Mouse (Mus musculus) kidney, postnatal 0 days (tissue): ENCODE measurements around the gene Gpr35. TPM values are rescaled to one million over a fixed set of nuclear protein-coding genes. Genes with fewer than 3 reads are reported as not detected.

Experiments
- ATAC-seq: fragments of 200-750 bp; cut with Nextera tagmentation; replicated peaks from 2 replicates; pipeline ENCODE4 v1.8.0; 2017; ENCODE audit warnings: low read depth, moderate number of reproducible peaks, moderate TSS enrichment, moderate library complexity; ENCODE audit not compliant: low FRiP score
- DNase-seq: peaks from one replicate; pipeline ENCODE4 v3.0.0-alpha.2; 2016; ENCODE audit warnings: low spot score
- H3K27ac ChIP-seq: fragments of 300-500 bp; sonication (generic); 2 replicates; pipeline ENCODE4 v1.5.1; 2014; ENCODE audit warnings: mild to moderate bottlenecking
- H3K27me3 ChIP-seq: fragments of 300-500 bp; sonication (generic); 2 replicates; pipeline ENCODE4 v1.6.1; 2014; ENCODE audit warnings: low read length, mixed read lengths; ENCODE audit not compliant: insufficient read depth
- H3K36me3 ChIP-seq: fragments of 300-500 bp; sonication (generic); 2 replicates; pipeline ENCODE4 v1.6.1; 2014; ENCODE audit warnings: low read length, mixed read lengths; ENCODE audit not compliant: insufficient read depth
- H3K4me1 ChIP-seq: fragments of 300-500 bp; sonication (generic); replicated peaks from 2 replicates; pipeline ENCODE4 v1.6.1; 2014; ENCODE audit warnings: antibody characterized with exemption, low read length, mixed read lengths; ENCODE audit not compliant: insufficient read depth
- H3K4me2 ChIP-seq: fragments of 300-500 bp; sonication (generic); 2 replicates; pipeline ENCODE4 v1.6.1; 2014; ENCODE audit warnings: mild to moderate bottlenecking, low read length, moderate library complexity, mixed read lengths
- H3K4me3 ChIP-seq: fragments of 300-500 bp; sonication (generic); replicated peaks from 2 replicates; pipeline ENCODE4 v1.5.1; 2014; ENCODE audit warnings: low read depth, low read length
- H3K9ac ChIP-seq: fragments of 300-500 bp; sonication (generic); 2 replicates; pipeline ENCODE4 v1.6.1; 2014; ENCODE audit warnings: low read depth, low read length
- H3K9me3 ChIP-seq: fragments of 300-500 bp; sonication (generic); replicated peaks from 2 replicates; pipeline ENCODE4 v1.6.1; 2016; ENCODE audit warnings: low read length, inconsistent platforms, mixed read lengths
- CTCF ChIP-seq: IDR thresholded peaks from 2 replicates; pipeline ENCODE4 v1.5.1; 2016; ENCODE audit warnings: antibody characterized with exemption, low read depth, mild to moderate bottlenecking, moderate library complexity
- WGBS: fragments of 180-500 bp; shearing (Covaris S2); extraction: QIAGEN DNeasy Blood & Tissue Kit; methylation state at CpG from one replicate; pipeline ENCODE4 v1.1.7; 2014; 5-methylcytosine and 5-hydroxymethylcytosine counted together
- polyA plus RNA-seq: library from polyadenylated mRNA; unstranded; fragments of >200 nt; fragmentation: Nextera tagmentation; extraction: Ambion mirVana; gene quantifications from 2 replicates; pipeline ENCODE4 v1.2.1, GENCODE M21; 2015

Gpr35 gene
- polyA plus RNA-seq, 1 experiment from 2014 or later: 0.42 TPM

DNA sequence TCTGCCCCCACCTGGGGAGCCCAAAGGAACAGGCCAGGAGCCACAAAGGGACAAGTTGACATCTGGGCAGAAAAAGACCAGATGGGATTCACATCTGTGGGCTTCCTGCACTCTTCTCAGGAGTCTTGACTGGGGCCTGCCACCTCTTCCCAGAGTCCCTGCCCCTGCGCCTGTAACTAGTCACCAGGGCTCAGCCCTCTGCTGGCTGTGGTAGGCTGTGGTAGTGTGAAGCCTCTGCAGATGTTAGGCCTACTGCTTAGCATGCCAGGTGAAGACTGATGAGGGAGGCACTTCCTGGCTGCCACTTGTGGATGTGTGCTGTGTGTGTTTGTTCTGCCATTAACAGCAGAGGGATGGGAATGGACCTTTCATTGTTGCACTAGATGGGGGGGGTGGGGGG is 38.4 kb upstream of the Gpr35 start:
- Histone ChIP-seq H3K9ac (peak overlapping the region; percentile 89; the same call in 1 of the 2 replicates), H3K4me3 (peak overlapping the region; percentile 76), H3K36me3 (peaks cover 28% of the 10 kb centered on the region), H3K9me3 (no peaks in the 10 kb centered on the region), H3K27ac (peak overlapping the region; percentile 94; the same call in 1 of the 2 replicates), H3K4me1 (peaks cover 21% of the 10 kb centered on the region), H3K27me3 (no peaks in the 10 kb centered on the region), H3K4me2 (peak overlapping the region; percentile 95)
- no peak for ATAC-seq
- WGBS: 57% methylated on average over 1 of the region's 1 CpGs
- DNase-seq: peak; percentile 46
- peak; percentile 53 for TF ChIP-seq CTCF

DNA sequence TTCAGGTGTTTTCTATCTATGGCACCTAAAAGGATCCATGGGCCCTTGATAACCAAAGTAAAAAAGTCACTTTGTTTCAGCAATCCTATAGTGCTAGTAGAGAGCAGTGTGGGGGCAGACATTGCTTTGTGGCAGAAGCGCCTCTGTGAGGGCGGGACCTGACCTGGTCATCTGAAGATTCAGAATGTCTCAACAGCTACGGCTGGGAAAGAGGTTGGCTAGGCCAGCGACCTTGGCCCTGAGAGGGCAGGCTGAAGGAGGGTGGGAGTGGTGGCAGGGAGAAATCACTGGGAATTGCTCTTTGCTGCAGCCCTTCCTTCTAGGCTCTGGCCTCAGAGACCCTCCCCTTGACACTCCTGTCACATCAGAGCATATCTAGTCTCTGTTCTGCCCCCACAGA is 36.4 kb upstream of the Gpr35 start:
- DNase-seq: no peak
- Histone ChIP-seq H3K27ac (no peak overlapping the region), H3K9me3 (no peaks in the 10 kb centered on the region), H3K9ac (no peak overlapping the region), H3K4me1 (peaks cover 15% of the 10 kb centered on the region), H3K4me3 (no peak overlapping the region), H3K27me3 (no peaks in the 10 kb centered on the region), H3K36me3 (peaks cover 47% of the 10 kb centered on the region), H3K4me2 (no peak overlapping the region)
- no peak for TF ChIP-seq CTCF
- no peak for ATAC-seq
- 63% methylated on average over 4 of the region's 4 CpGs for WGBS

DNA sequence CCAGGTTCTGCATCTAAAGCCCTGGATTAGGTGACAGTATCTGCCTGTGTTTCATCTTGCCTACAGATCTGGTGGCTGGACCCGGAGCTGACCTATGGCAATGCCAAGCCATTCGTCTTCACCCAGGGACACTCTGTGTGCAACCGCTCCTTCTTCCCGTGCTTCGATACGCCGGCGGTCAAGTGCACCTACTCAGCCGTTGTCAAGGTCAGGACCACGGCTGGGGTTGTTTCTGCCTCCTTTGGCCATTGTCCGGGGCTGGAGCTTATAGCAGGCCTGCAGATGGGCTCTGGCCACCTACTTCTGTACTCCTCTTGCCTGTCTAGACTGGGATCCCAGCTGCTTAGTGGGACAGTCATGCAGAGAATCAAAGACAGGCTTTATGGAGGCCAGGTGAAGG is 35.7 kb upstream of the Gpr35 start:
- 88% methylated on average over 11 of the region's 11 CpGs for WGBS
- ATAC-seq (no peak), DNase-seq (no peak)
- Histone ChIP-seq H3K9ac (no peak overlapping the region), H3K27me3 (no peaks in the 10 kb centered on the region), H3K4me3 (no peak overlapping the region), H3K36me3 (peaks cover 55% of the 10 kb centered on the region), H3K4me1 (peaks cover 9% of the 10 kb centered on the region), H3K27ac (no peak overlapping the region), H3K4me2 (no peak overlapping the region), H3K9me3 (no peaks in the 10 kb centered on the region)
- no peak for TF ChIP-seq CTCF

DNA sequence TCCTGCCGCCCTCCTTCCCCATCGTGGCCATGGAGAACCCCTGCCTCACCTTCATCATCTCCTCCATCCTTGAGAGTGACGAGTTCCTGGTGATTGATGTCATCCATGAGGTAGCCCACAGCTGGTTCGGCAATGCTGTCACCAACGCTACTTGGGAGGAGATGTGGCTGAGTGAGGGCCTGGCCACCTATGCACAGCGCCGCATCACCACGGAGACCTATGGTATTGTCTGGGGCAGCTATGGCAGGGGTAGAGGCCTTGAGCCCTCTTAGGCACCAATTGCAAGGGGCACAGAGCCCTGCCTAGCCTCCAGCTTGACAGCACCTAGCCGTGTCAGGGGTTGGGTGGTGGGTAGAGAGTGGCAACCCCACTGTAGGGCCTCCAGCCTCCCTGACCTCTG is 33.9 kb upstream of the Gpr35 start:
- ATAC-seq (no peak), DNase-seq (no peak)
- Histone ChIP-seq H3K27ac (no peak overlapping the region), H3K27me3 (no peaks in the 10 kb centered on the region), H3K4me2 (no peak overlapping the region), H3K4me3 (no peak overlapping the region), H3K9me3 (no peaks in the 10 kb centered on the region), H3K36me3 (peaks cover 62% of the 10 kb centered on the region), H3K9ac (no peak overlapping the region), H3K4me1 (peaks cover 7% of the 10 kb centered on the region)
- TF ChIP-seq CTCF: no peak
- WGBS: 91% methylated on average over 9 of the region's 9 CpGs

DNA sequence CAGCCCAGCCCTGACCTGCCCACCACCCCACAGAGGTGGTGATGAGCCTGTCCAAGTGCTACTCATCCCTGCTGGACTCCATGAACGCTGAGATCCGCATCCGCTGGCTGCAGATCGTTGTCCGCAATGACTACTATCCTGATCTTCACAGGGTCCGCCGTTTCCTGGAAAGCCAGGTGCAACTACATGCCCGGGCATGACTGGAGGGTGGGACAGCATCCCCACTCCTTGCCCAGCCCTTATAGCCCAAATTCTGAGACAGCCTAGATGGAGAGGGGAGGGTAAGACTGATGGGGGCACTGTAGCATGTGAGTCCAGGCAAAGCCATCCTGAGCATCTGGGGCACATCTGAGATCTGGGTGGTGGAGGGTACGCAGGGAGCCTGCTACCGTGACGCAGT is 31.5 kb upstream of the Gpr35 start:
- no peak for TF ChIP-seq CTCF
- Histone ChIP-seq H3K9me3 (no peaks in the 10 kb centered on the region), H3K36me3 (peaks cover 62% of the 10 kb centered on the region), H3K4me1 (no peaks in the 10 kb centered on the region), H3K27me3 (no peaks in the 10 kb centered on the region), H3K4me3 (no peak overlapping the region), H3K27ac (no peak overlapping the region), H3K4me2 (no peak overlapping the region), H3K9ac (no peak overlapping the region)
- ATAC-seq (no peak), DNase-seq (no peak)
- 94% methylated on average over 11 of the region's 11 CpGs for WGBS

DNA sequence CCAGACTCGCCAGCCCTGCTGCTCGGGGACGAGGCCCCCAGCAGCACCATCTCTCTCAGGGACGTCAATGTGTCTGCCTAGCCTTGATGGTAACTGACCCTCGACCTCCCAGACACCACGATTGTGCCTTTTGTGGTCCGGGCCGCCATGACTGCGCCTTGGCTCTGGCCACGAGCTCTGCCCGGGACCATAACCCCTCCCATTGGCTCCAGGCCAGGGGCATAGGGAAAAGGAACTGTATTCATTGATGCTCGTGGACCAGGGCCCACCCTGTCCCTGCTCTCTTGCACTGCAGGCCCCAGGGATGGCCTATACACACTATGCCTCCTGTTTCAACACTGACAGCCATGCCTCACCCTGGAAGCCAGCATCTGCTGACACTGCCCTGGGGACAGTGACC is 30.9 kb upstream of the Gpr35 start:
- H3K4me3 ChIP-seq: no peak overlapping the region
- WGBS: 80% methylated on average over 12 of the region's 12 CpGs
- DNase-seq (no peak), ATAC-seq (no peak)
- TF ChIP-seq CTCF: no peak
- no peaks in the 10 kb centered on the region for H3K4me1 ChIP-seq
- no peaks in the 10 kb centered on the region for H3K27me3 ChIP-seq
- no peak overlapping the region for H3K4me2 ChIP-seq
- H3K27ac ChIP-seq: no peak overlapping the region
- H3K9ac ChIP-seq: no peak overlapping the region
- no peaks in the 10 kb centered on the region for H3K9me3 ChIP-seq
- H3K36me3 ChIP-seq: peaks cover 58% of the 10 kb centered on the region

DNA sequence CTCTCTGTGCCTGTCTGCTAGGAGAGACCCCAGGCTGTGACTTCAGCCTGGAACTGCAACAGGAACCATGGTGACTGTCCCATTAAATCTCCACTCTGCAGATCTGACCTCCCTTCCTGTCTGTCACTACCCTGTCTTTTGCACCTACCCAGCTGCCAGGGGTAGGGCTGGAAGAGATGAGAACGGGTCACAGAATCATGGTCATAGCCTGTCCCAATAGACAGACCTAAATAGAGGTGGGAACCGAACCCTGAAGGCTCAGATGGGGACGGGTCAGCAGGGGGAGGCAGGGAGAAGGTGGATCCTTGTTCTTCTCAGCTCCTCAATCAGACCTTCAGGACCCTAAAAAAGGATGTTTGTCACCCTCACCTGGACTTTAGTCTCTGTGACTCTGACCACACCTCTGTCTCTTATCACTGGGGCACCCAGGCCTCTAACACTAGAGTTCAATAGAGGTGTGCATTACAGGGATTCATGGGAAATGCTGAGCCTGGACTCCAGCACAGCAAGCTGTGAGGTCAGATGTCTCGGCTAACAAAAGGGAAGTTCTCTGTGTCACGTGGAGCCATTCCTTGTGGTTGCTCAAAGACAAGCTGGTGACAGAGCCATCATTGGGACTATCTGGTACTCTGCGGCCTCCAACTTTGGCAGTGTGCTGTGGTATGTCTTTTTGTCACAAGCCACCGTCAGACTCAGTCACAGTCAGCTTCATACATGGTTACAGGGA is 30.0 kb upstream of the Gpr35 start:
- H3K4me3 ChIP-seq: no peak overlapping the region
- no peak overlapping the region for H3K9ac ChIP-seq
- H3K9me3 ChIP-seq: no peaks in the 10 kb centered on the region
- no peak for ATAC-seq
- no peaks in the 10 kb centered on the region for H3K27me3 ChIP-seq
- H3K36me3 ChIP-seq: peaks cover 50% of the 10 kb centered on the region
- TF ChIP-seq CTCF: no peak
- H3K4me2 ChIP-seq: no peak overlapping the region
- WGBS: 86% methylated on average over 7 of the region's 7 CpGs
- DNase-seq: no peak
- H3K27ac ChIP-seq: no peak overlapping the region
- H3K4me1 ChIP-seq: no peaks in the 10 kb centered on the region
